Mouse (Mus musculus) mammary gland, adult 2 months (tissue): ENCODE measurements around the gene Ndufv1. TPM values are rescaled to one million over a fixed set of nuclear protein-coding genes. Genes with fewer than 3 reads are reported as not detected.

Experiments used
- polyA plus RNA-seq: library from polyadenylated mRNA; depleted of rRNA; stranded (reverse); fragments of >200 nt; gene quantifications from 2 replicates; pipeline ENCODE4 v1.2.3, GENCODE M21; 2012; ENCODE audit warnings: low replicate concordance; rRNA removed

Ndufv1 gene
- 188 and 271 TPM in 2 replicates for polyA plus RNA-seq

DNA sequence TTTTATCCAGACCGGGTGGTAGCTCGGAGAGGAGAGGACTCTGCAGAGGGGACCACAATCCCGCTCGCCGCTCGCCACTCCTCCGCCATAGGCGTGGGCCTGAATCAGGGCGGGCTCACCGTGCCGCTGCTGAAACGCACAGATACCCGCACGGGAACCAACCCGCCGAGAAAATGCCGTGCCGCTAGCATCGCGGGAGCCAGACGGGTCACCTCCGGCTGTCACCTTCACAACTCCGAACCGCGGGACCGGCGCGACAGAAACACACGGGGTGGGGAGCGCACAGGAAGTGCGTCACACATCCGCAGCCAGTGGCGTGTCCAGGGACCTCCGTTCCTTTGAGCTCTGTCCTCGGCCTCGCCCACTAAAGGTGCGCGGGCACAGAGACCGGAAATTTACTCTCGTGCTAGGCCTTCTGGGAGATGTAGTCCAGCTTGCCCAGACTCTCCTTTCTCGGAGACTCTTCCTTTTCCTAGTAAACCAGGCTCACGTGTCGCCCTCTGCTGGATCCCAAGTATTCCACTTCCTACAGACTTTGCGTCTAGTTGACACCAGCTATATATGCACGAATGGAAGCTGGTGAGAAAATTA, at the start of gene Ndufv1:
Ndufv1 (minus strand) TSS at position 375 of the 591 bp plus-strand sequence.

GRCm38 (mm10) chr19:4059069-4059740, 46.6 kb upstream of the Ndufv1 start, which contains the start of gene Gstp3:
Gstp3 (minus strand) TSS chr19:4059569.

DNA sequence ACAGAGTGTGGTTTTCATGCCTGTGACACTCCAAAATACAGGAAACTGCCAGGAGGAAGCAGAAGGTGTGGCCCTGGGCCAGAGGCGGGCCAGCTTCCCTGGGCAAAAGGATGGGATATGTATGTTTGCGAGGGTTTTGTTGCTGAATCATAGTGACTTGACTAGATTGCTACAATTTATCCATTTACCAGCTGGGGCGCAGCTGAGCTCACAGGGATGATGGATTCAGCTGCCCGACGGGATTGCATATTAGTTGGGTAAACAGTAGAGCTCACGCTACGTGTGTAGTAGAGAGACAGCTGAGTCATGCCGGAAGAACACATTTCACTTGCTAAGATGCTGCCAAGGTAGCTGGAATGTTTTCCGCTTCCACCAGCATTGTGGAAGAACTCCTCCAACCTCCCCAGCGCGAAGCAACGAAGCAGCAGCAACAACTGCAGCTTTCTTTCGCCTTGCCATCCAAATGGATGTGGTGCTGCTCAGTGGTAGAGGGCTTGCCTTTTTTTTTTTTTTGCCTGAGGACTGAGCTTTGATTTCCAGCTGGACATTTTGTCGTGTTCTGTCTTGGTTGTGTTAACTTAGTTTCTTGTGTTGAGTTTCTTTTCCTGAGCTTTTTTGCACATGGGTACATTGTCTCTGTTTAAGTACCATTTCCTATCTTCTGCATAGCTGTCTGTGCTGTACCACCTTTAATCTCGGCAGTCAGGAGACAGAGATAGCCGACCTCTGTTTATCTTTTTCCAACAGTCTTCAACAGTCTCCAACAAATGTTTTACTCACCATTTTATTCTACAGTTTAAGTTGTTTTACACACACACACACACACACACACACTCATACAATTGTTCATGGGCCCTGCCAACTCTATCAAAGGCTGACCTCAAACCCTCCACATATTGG, 33.6 kb upstream of the Ndufv1 start, which contains the start of gene Gstp2:
Gstp2 (minus strand) TSS at position 58 of the 900 bp plus-strand sequence.

DNA sequence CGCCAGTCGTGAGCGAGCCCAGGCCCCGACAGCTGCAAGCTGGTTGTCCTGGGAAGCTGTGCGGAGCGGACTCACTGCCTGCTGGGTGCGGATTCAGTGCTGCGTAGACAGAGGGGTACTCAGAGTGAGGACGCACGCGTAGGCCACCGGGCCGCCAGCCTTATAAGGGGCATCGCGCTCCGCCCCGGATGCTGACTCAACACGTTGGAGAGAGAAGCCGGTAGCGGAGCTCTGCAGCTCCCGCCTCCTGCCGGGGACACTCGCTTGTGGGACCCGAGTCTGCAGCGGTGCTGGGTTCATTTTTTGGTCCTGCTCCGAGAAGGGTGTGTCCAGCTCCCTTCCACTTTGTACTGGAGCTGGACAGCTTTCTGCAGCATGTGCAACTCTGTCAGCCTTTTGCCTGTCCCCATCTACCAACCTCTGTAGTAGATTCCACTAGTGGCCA, 25.2 kb upstream of the Ndufv1 start, which contains the start of gene Gstp1:
Gstp1 (minus strand) TSS at position 198 of the 445 bp plus-strand sequence.

GRCm38 (mm10) chr19:4003112-4003511, 9.5 kb downstream of the Ndufv1 start, which contains the start of gene Doc2g:
Doc2g (plus strand) TSS chr19:4003313.

DNA sequence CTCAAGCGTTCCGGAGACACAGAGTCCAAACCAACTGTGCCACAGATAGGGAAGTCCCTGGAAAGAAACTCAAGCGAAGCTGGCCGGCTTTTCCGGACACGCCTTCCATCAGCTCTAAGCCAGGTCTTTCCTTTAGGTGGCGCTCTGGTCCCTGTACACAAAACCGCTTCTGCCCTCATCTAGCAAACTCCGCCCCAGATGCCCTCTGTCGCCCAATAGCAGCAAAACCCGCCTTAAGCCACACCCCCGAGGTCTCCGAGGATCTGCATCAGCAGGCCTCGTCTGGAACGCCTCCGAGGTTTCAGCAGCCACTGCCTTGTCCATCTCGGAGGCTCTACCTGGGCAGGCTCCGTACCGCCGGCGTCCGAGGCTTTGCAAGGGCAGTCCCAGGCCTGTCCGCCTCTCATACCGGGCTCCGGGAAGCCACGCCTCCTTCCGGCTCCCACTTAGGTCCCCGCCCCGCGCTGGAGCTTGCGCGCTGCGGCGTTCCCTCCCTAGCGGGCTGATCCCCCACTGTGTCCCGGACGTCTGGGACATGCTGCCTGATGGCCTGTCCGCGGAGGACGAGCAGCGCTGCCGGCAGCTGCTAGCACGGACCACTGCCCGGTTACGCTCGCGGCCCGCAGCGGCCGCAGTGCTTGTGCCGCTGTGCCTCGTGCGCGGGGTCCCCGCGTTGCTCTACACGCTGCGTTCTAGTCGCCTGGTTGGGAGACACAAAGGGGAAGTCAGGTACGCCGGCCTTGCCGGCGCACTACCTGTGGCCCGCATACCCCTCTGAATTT, 12.3 kb downstream of the Ndufv1 start, which contains the start of the genes Nudt8 and Gm49405:
Nudt8 (plus strand) TSS at position 462 of the 782 bp plus-strand sequence.
Gm49405 (plus strand) TSS at position 508 of the 782 bp plus-strand sequence.

GRCm38 (mm10) chr19:3992416-3992815, 20.2 kb downstream of the Ndufv1 start, which contains the start of gene Tbx10:
Tbx10 (plus strand) TSS chr19:3992752.

DNA sequence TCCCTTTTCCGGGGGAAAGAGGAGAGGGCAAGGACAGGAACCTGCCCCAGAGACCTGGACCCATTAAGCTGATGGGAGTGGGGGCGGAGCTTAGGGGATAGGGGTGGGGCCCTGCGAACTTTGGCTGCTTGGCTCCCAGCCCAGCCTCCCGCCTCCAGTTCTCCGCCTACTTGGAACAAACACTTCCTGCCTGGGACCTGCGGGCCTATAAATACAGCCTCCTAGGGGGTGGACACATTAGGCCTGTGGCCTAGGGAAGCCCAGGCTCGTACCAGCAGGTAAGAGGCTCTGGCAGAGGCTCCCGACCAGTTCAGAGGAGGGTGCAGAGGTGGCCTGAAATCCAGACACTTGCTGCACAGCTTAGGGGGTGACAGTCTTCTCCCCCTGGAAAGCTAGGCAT, 26.3 kb downstream of the Ndufv1 start, which contains the start of gene Acy3:
Acy3 (plus strand) TSS at position 237 of the 400 bp plus-strand sequence.

DNA sequence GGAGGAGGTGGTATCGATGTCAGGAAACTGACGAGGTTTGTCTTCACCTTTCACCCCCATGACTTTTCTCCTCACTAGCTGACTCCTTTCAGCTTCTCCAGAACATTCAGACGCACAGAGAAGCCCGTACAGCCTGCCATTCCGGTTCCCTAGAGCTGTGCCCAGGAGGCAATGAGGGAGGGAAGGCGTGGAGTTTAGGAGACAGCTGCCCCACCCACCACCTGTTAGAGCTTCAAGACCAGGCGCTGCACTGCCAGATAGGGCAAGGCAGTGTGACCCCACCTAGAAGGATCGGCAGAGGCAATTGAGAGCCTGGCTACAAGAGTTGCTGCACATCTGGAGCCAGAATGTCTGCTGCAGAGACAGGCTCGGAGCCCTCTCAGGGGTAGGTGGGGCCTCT, 40.4 kb downstream of the Ndufv1 start, which contains the start of gene Aldh3b2:
Aldh3b2 (plus strand) TSS at position 100 of the 400 bp plus-strand sequence.

DNA sequence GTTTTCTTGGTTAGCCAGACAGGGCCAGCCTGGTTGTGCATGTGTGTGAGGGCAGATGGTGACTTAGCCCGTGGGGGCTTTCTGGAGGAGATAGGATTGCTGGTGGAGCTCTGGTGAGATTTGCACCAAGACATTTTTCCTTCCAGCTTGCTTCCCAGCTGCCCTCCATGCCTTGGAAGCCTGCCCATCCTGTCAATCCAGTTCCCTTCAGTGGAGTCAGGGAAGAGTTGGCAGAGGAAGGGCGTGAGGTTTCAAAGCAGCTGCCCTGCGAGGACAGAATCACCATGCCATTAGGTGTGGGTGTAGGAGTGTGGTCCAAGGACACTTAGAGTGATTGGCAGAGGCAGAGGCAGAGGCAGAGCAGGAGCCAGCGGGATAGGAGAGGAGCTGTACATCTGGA, 54.1 kb downstream of the Ndufv1 start, which contains the start of gene Aldh3b3:
Aldh3b3 (plus strand) TSS at position 176 of the 400 bp plus-strand sequence.

Other genes starting within 250 kb of the Ndufv1 start
- gene Kmt5b, start 245.4 kb downstream of the Ndufv1 start, polyA plus RNA-seq: 13.7 and 17.2 TPM in 2 replicates
- gene Chka, start 161.0 kb downstream of the Ndufv1 start, polyA plus RNA-seq: 31.2 and 33.9 TPM in 2 replicates
- gene Tcirg1, start 105.7 kb downstream of the Ndufv1 start, polyA plus RNA-seq: 218 and 220 TPM in 2 replicates
- 276 and 363 TPM in 2 replicates for gene Ndufs8, start 100.0 kb downstream of the Ndufv1 start, polyA plus RNA-seq
- 13.0 and 17.1 TPM in 2 replicates for gene Aldh3b1, start 83.0 kb downstream of the Ndufv1 start, polyA plus RNA-seq
- 307 and 435 TPM in 2 replicates for gene Unc93b1, start 77.6 kb downstream of the Ndufv1 start, polyA plus RNA-seq
- 0.50 and 0.69 TPM in 2 replicates for gene Aldh3b3, start 54.2 kb downstream of the Ndufv1 start, polyA plus RNA-seq
- 22.0 and 22.5 TPM in 2 replicates for gene Aldh3b2, start 40.5 kb downstream of the Ndufv1 start, polyA plus RNA-seq
- 56.0 and 64.9 TPM in 2 replicates for gene Acy3, start 26.2 kb downstream of the Ndufv1 start, polyA plus RNA-seq
- gene Tbx10, start 20.1 kb downstream of the Ndufv1 start, polyA plus RNA-seq: not detected in 2 replicates
- 12.2 and 22.8 TPM in 2 replicates for gene Nudt8, start 12.2 kb downstream of the Ndufv1 start, polyA plus RNA-seq
- gene Gm49405, start 12.2 kb downstream of the Ndufv1 start, polyA plus RNA-seq: 2.5 and 2.9 TPM in 2 replicates
- gene Doc2g, start 9.5 kb downstream of the Ndufv1 start, polyA plus RNA-seq: 6.3 and 13.3 TPM in 2 replicates
- gene Gstp1, start 25.2 kb upstream of the Ndufv1 start, polyA plus RNA-seq: 508 and 632 TPM in 2 replicates
- 24.3 and 163 TPM in 2 replicates for gene Gstp2, start 33.2 kb upstream of the Ndufv1 start, polyA plus RNA-seq
- gene Gstp3, start 46.8 kb upstream of the Ndufv1 start, polyA plus RNA-seq: 14.6 and 23.5 TPM in 2 replicates
- 0.61 TPM in 1 of 2 replicates, not detected in the other for gene Cabp2, start 68.8 kb upstream of the Ndufv1 start, polyA plus RNA-seq
- 257 and 348 TPM in 2 replicates for gene Cdk2ap2, start 84.4 kb upstream of the Ndufv1 start, polyA plus RNA-seq
- 157 and 297 TPM in 2 replicates for gene Pitpnm1, start 87.2 kb upstream of the Ndufv1 start, polyA plus RNA-seq
- gene Aip, start 113.1 kb upstream of the Ndufv1 start, polyA plus RNA-seq: 113 and 122 TPM in 2 replicates
- gene Gpr152, start 127.0 kb upstream of the Ndufv1 start, polyA plus RNA-seq: 0.69 and 0.80 TPM in 2 replicates
- 1.2 TPM in 2 replicates for gene Cabp4, start 131.2 kb upstream of the Ndufv1 start, polyA plus RNA-seq
- 266 and 387 TPM in 2 replicates for gene Coro1b, start 135.8 kb upstream of the Ndufv1 start, polyA plus RNA-seq
- 183 and 672 TPM in 2 replicates for gene Ptprcap, start 140.8 kb upstream of the Ndufv1 start, polyA plus RNA-seq
- 46.6 and 54.5 TPM in 2 replicates for gene Rps6kb2, start 150.5 kb upstream of the Ndufv1 start, polyA plus RNA-seq
- gene Carns1, start 162.7 kb upstream of the Ndufv1 start, polyA plus RNA-seq: 32.3 and 39.2 TPM in 2 replicates
- 91.7 and 196 TPM in 2 replicates for gene Tbc1d10c, start 178.5 kb upstream of the Ndufv1 start, polyA plus RNA-seq
- gene Ppp1ca, start 179.3 kb upstream of the Ndufv1 start, polyA plus RNA-seq: 586 and 618 TPM in 2 replicates
- 49.2 and 51.9 TPM in 2 replicates for gene Rad9a, start 188.9 kb upstream of the Ndufv1 start, polyA plus RNA-seq
- gene Clcf1, start 201.4 kb upstream of the Ndufv1 start, polyA plus RNA-seq: 54.9 and 127 TPM in 2 replicates
- not detected in 2 replicates for gene AC109138.7, start 201.6 kb upstream of the Ndufv1 start, polyA plus RNA-seq
- gene Pold4, start 219.1 kb upstream of the Ndufv1 start, polyA plus RNA-seq: 207 and 218 TPM in 2 replicates